Mouse (Mus musculus) brain, embryonic 18.5 days (tissue): Measurements from ENCODE around the gene Pml.

Experiments
- DNase-seq: peaks from one replicate; pipeline ENCODE4 v3.0.0-alpha.2; 2012; ENCODE audit warnings: low read depth, low spot score

Gene Pml

DNA sequence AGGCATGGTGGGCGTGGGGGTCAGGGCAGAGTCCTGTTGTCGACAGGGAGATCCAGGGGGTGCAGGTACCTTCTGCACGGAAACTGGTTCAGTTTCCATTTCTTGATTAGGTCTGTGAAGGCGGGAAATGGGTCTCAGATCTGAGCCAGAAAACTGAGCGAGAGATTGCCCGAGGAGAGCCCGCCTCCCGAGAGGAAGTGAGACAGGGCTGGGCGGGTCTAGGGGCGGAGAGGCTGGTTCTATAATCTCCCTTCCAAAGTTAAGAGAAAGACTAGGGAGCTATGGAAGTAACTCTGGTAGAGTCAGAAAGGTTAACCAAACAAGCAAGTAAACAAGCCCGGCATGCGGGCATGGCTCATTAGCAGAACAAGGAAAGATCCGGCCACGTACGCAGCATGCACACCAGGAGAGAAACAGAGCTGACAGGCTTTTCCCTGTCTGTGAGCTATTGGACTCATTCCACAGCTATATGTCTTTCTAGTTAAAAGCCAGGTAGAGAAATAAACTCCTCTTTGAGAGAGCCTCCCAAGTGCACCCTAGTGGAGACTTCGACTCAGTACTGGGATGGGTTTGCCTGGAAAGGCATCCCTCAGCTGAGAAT is at the start of gene Pml:
Gene Pml (minus strand): TSS at position 195 of the 601 bp plus-strand sequence.
- DNase-seq, result no peak

DNA sequence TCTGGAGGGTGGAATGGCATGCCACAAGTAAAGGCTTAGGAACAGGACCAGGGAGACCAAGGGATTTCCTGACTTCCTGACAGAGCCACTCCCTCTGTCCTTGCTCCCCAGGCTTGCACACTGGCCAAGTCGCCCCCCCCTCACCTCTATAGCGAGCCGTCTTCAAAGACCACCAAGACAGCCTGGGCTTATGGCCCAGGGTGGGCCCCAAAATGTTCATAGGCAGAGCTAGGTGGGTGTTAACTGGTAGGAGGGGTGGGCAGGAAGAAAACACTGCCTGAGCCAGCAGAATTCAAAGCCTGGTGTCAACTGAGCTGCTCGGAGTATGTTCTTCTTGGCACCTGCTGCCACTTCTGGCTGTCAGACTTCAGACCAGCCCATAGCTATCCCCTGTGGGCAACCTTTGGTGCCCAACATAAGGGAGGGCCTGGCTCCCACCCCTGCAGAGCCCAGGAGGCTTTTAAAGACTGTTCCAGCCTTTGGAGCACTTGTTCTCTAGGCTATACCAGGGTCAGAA is 48.4 kb upstream of the Pml start:
- DNase-seq, result no peak

DNA sequence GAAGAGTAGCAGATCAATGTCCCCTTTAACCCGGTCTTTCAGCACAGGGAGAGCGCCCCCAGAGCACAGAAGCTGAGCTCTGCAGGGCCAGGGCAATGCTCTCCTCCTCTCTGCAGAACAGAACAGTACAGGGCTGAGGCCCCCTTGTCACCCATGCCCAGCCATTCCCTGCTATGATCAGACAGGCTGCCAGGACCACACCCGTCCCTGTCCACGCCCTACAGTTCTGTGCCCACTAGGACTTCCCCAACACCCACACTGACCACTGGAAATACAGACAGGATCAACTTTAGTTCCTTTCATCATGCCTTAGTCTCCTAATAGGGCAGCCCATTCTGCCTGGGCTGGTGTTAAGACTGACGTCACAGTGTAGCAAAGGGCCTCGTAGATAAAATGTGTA is 47.5 kb upstream of the Pml start:
- no peak for DNase-seq

GRCm38 (mm10) chr9:58295766-58296361 is 46.3 kb upstream of the Pml start:
- DNase-seq, result no peak

DNA sequence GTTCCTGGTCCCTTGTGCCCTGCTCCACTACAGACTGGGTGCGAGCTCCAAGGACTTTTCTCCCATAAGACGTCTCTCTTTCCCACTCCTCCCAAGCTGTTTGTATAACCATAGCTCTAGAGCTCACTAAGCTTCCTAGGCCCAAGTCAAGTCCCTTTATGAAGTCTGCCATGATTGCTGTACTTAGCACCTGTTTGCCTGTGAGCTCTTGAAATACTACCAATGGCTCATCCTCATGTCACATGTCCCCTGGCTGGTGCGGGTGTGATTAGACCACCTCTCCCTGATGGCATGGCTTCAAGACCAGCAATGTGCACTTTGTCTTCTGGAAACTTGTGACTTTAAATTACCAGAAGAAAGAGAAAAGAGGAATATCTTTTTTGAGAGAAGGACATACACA is 45.8 kb upstream of the Pml start:
- DNase-seq, result no peak

DNA sequence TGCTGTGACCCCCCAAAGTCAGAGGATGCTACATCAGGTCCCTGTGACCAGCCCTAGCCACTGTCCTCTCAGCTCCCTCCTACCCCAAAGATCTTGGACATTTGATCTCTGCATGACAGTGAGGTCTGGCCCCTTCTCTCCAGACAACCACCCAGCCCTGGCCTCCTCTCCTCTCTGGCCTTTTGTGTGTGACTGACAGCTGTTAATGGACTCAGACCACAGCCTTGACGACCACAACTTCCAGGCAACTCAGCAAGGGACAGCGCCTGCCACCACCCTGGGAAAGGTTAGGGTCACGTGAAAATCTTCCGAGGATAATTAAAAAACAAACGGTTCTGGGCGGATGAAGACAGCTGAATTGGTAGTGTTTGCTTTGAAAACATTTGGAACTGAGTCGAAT is 44.9 kb upstream of the Pml start:
- DNase-seq, result no peak

- DNase-seq, result no peak
Observed at GRCm38 (mm10) chr9:58289901-58290300, 40.3 kb upstream of the Pml start.

- no peak for DNase-seq
Observed at GRCm38 (mm10) chr9:58289090-58289489, 39.5 kb upstream of the Pml start.

DNA sequence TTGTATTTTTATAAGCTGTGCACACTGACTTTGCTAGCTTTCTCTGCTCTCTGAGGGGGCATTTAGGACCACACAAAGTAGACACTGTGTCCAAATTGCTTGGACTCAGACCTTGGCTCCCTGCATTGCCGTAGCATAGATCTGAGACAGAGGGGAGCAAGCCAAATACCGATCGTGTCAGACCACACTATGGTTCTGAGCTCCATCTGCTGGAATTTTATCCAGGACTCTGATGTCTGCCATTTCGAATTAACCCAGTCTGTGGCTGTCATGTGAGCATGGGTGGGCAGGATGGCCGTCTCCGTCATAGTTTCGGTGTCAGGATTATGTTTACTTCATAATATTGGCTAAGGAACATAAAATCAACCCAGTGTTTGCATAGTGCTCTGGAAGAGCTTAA is 33.8 kb upstream of the Pml start:
- no peak for DNase-seq

DNA sequence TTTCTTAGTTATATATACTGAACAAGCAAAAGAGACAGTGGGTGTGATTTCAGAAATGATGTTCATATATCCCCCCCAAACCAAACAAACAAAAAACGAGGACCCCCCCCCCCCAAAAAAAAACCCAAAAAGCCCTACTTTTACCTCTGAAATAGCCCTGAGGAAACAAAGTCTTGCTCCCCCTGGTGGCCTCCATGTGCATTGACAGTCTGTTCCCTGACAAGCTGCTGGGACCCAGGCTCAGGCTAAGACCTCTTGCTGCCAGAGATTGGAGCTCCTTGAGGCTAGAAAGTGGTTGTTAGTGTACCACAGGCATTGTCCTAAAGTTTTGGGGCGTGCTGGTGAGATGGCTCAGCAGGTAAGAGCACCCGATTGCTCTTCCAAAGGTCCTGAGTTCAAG is 32.0 kb upstream of the Pml start:
- DNase-seq, result no peak

- DNase-seq, result peak; percentile 71
Observed at GRCm38 (mm10) chr9:58280259-58281109, 30.9 kb upstream of the Pml start.

DNA sequence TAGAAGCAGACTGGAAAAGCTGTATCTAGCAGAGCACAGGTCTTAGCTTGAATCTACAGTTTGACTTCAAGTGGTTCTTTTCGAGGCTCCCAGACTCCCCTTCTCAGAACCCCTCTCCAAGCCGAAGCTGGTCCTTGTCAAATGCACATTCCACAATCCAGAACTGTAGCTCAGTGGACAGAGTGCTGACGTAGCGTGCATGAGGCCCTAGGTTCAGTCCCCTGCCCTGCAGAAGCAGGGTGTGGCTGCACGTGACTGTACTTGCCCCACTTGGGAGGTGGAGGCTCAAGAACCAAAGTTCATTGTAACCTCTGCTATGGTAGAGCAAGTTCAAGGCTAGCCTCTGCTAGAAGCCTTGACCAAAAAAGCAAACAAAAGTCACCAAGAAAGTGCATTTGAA is 30.2 kb upstream of the Pml start:
- DNase-seq, result no peak

DNA sequence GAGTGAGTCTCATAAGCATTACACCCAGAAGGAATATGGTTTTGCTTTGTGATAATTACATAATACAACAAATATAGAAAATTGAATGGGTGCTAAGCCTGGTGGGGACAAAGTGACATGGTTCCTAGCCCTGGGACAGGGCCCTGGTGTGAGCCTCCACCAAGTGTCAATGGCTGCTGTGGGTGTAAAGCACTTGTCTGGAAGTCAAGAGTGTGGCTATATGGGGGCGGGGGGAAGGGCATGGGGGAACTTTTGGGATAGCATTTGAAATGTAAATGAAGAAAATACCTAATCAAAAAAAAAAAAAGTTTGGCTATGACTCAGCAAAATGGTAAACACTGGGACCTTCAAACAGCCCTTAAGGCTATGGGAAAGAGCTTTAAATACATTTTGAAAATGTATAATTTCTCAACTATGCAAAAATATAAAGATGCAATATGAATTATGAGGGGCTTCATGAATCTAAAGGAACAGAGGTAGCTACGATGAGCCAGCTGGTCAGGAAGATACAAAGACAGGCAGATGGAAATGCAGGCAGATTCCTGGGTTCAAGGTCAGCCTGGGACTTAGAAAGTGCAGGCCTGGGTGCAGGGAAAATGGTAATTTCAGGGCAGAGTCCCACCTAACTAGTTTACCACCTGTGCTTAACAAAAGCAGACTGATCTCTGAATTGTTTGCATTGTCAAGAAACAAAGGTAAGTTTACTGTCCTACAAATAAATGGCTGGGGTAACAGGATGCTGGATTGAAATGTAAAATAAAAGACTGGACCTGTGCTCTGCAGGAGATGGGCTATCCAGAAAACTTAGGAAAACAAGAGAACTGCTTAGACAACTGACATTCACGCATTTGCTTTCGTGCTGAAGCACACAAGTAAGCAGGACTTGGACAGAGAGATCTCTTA is 29.5 kb upstream of the Pml start:
- no peak for DNase-seq

DNA sequence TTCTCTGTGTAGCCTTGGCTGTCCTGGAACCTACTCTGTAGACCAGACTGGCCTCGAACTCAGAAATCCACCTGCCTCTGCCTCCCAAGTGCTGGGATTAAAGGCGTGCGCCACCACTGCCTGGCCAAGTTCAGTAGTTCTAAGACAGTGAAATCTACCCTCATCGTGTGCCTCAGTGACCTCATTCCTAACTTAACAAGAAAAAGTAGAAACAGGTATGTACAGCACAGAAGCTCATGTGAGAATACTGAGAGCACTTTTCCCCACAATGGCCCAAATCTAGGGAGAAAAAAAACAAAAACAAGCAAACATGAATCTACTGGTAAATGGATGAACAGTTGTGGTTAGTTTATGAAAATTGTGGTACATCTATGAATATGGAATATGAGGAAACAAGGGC is 28.7 kb upstream of the Pml start:
- DNase-seq, result no peak

DNA sequence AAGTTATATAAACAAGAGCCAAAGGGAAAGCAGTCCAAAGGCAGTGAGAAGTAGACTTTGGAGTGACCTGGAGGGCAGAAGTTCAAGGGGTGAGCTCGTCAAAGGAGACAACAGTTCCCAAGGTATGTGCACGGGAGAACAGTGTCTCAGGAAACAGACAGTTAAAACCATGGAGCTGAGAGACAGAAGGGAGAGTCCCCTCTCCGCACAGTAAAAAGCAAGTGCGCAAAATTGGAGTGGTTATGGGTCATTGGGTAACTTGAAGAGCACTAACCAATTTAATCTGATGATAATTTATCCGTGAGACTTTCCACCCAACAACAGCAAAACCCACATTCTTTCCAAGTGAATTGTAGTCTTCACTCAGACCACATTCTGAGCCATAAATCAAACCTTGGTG is 26.8 kb upstream of the Pml start:
- DNase-seq, result no peak

- DNase-seq, result no peak
Observed at GRCm38 (mm10) chr9:58275797-58276196, 26.2 kb upstream of the Pml start.

DNA sequence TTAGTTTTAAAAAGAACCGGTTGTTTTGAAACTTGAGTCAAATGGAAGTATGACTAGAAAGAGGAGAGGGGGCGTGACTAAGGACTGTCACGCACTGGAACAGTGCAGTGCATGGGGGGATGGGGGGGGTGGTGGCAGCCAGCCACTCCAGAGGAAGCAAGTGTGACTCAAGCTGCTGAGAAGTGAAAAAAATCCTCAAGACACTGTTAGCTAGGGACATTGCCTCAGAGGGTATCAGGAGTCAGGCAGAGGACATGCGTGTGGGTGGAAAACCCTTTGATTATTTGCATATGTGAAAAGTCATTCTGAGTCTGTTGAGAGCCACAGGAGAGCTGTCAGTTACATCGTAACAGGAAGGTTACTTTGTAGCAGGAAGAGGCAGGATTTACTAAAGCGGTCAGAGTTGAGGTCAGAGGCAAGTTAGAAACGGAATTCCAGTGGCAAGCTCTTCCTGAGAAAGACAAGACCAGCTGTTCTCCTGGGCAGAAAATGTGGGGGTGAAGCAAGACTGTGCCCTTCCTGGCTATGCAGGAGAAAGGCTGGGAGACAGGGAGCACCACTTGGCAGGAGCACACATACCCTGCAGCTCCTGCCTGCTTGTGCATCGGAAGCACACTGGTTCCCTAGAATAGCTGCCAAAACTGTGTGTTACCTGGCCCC is 25.7 kb upstream of the Pml start:
- no peak for DNase-seq

- DNase-seq, result no peak
Observed at GRCm38 (mm10) chr9:58274626-58275025, 25.0 kb upstream of the Pml start.

- DNase-seq, result no peak
Observed at GRCm38 (mm10) chr9:58274101-58274604, 24.6 kb upstream of the Pml start.

DNA sequence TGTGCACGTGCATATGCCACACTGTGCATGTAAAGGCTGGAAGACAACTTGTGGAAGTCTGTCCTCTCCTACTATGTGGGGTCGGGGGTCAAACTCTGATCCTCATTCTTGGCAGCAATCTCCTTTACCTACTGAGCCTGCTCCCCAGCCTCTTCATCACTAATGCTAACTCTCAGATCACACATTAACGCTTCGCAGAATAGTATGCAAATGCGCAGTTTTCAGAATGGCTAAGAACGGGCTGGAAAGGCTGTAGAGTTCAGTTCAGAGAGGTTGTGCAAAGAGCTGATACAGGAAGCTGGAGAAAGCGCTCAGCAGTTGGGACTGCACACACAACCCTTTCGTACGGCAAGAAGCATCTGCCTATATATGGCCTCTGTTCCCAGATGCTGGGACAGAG is 23.3 kb upstream of the Pml start:
- no peak for DNase-seq

DNA sequence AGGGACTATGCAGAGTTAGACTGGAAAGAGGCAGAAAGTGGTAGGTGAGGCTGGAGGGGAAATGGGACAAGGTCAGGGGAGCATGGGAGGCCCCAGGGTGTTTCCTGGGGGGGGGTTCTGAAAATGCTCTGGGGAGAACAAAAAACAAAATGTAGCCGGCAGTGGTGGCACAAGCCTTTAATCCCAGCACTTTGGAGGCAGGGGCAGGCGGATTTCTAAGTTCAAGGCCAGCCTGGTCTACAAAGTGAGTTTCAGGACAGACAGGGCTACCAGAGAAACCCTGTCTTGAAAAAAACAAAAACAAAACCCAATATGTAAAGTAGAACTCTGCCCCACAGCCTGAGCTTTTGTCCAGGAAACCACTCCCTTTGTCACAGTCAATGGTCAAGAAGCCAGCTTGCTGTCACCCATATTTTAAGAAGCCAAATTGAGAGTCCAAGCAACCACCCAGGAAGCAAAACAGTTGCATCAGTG is 22.5 kb upstream of the Pml start:
- no peak for DNase-seq
